Mouse (Mus musculus): ENCODE measurements at regions not wholly inside any gene's neighbourhood (a gene's known extent, or its start where the extent isn't known, plus 50 kb on each side); places are given as distances from the start of the nearest gene placed in this dataset.

DNA sequence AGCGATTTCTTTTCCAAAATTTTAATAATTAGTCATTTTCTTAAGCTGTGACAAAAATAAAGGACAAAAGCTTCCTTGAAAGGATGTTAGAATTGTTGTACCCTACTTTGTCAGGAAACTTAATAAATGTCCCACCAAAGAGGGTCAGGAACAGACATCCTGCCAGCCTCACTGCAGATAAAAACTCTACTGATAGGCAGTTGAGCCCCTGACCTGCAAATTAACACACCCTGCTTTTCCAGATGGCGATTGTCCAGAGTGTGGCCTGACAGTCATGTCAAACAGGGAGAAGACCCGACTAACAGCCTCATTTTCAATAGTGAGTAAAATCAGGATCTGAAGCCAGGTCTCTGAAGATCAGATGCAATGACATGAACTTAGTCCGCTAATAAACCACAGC is 670.6 kb downstream of the Diaph3 start:
- TF ChIP-seq GATA1 (IDR thresholded peaks at IDR 0.05; ENCODE audit: borderline replicate concordance, low read length) (no peak), FLI1 (IDR thresholded peaks at IDR 0.05; ENCODE audit: low read length) (no peak)
